Mouse (Mus musculus) regulatory T cell (primary cell): ENCODE data around the gene Adam22.
"Not testable (repeated sequence)": the region's sequence is repeated elsewhere in the genome, so short reads cannot be mapped to it uniquely, and the experiment has no call there.

Experiments used
- in situ Hi-C: fragments of 300-600 bp; cut with MboI, MseI; formaldehyde crosslinking; loops from one replicate; pipeline ENCODE4 v1.15.1; 2025; ENCODE audit warnings: high pct_unique_total_duplicates

Adam22 gene

DNA sequence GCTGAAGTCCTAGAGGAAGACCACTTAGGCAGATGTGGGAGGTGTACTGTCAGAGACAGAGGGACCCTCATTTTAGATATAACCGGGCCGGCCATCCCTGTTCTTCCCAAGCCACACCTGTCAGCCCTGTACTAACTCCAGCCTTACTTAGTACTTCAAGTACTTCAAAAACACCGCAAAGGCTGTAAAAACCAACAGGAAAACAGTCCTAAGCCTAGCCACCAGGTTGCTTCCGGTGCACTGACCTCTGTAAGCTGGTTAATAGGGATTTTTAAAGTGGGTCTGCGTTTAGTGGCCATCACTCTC lies 311.0 kb downstream of the Adam22 start:
- in situ Hi-C loops: loop anchor here (10.0 to 25.0 kb wide), 2 partner anchors 358 to 1105 kb away; partner anchors contain the start of gene Dmtf1

DNA sequence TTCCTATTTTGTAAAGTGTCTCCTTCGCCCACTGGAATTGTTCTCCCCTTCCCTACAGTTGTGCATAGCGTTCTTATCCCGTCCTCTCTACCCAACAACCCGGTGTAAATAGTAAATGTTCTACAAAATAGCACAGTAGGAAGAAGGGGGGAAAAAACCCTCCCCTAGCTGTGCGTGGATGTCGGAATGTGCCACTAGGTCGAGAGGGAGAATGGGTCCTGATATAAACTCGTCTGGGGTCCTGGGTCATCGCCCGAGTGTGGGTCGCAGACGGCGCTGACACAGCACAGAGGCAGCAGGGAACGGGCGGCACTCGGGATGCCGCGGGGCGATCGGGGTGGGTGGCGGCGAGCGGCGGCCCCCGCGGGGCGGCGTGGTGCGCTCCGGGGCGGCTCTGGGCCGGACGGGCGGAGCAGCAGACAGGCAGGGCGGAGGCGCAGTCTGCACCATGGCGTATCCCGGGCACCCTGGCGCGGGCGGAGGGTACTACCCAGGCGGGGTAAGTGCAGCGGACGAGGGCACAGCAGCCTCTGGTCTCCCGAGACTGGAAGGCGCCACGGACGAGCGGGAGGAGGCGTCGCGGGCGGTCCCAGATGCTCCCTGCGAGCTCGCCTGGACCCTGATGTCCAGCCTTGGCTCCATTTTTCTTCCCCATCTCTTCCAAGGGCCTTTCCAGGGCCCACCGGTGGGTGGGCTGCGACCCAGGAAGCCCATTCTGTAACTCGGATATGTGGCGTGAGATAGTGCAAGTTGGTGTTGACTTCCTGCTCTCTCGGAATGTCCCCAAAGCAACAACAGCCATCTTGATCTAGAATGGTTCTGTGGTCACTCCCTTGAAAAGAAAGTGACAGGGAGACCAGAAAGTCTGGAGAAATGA lies 311.6 kb downstream of the Adam22 start:
- in situ Hi-C loops: loop anchor here (10.0 to 25.0 kb wide), 2 partner anchors 358 to 1106 kb away; partner anchors contain the start of gene Dmtf1

DNA sequence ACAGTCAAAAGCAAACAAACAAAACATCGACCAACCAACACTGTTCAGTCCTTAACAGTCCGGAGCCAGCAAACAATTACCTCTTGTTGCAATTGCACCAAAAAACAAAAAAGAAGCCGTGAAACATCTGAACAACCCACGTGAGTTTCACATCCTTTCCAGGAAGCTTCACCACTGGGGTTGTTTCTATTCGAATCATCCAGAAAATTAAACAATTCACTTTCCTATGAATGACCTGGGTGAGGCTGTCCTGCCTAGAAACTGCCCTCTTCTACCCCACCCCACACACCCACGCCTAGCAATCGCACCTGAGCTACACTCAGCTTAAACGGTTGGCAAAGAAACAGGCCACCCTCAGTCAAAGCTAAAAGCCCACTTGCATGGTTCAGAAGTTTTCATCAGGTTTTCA lies 312.2 kb downstream of the Adam22 start:
- in situ Hi-C loops: loop anchor here (10.0 to 25.0 kb wide), 2 partner anchors 359 to 1107 kb away; partner anchors contain the start of gene Dmtf1

DNA sequence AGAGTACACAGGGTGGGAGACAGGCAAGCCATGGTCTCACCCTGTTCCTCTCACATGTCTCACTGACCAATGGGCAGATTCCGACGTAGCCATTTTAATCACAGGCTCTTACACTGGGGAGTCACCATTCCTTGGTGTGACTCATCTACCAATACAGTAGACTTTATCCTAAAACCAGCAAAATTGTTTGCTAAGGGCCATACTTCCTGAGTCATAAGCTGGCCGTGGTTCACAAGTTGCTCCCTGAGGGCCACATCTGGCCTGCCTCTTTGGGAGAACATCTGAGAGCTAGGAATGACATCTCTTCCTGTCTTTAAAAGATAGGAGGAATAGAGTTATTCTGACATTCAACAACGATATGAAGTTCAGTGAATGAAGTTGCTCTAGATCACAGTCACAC lies 314.1 kb downstream of the Adam22 start:
- in situ Hi-C loops: loop anchor here (10.0 to 25.0 kb wide), 2 partner anchors 361 to 1108 kb away; partner anchors contain the start of gene Dmtf1

DNA sequence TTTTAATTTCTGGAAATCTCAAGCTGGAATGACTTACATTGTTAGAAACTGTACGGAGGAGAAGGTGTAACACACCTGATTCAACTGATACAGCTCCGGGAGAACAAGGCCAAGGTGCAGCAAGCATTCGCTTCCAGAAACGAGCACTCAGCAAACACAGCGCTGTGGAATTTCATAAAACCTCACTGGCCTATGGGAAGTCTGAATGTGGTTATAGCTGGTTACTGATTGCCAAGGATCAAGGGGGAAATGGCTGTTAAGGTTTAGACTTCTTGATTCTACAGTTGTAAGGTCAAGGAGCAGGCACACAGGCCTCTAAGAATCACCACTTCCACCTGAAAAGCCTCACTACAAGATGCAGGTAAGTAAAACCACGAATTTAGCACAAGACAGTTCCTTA lies 322.1 kb downstream of the Adam22 start, which contains the start of gene Sri:
Gene Sri (plus strand): TSS at position 224 of the 400 bp plus-strand sequence.
- in situ Hi-C loops: no loop called here

DNA sequence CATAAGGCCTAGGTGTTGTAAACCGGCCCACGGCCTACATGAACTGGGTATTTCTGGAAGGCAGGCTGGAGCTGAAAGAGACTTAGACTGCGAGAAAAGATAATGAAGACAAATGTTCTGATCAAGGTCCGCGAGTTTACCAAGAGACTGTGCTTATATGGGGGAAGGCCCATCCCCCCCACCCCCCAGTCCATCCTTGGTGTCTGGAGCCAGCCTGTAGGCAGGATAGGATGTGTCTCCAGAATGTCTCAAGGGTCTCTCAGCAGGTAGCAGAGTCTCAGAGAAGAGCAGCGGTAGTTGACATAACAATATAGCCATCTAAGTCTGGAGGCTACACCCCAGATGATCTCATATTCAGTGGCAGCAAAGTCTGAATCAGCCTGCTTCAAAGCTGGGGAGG lies 333.4 kb downstream of the Adam22 start:
- in situ Hi-C loops: not testable (repeated sequence)
